Comparison of ENCODE assay signal across 1 mouse cellular context in genomic region chr11:100991027-100991534, GRCm38 (mm10).
TF ChIP-seq lines count a peak whose summit lies in the region.

No protein-coding gene starts in this region.

TF ChIP-seq in ES-E14, 5 proteins besides CTCF, POLR2A, EP300 and RAD21 (continued from another document):
- TF ChIP-seq ZC3H11A (IDR thresholded peaks at IDR 0.05; ENCODE audit: borderline replicate concordance, low read depth, low read length) (no peak), HCFC1 (IDR thresholded peaks at IDR 0.05; ENCODE audit: borderline replicate concordance, insufficient read depth, low read length) (no peak)
TF ChIP-seq in ES-E14: peak in this region for 0.
